Mouse (Mus musculus) small intestine, adult 2 months (tissue): ENCODE data around the gene Fchsd2.

Experiments
- CTCF ChIP-seq: fragments of 200-500 bp; IDR thresholded peaks from 2 replicates; pipeline ENCODE4 v1.5.1; 2012; ENCODE audit warnings: low read depth, mild to moderate bottlenecking, control low read depth, inconsistent platforms, low read length, moderate library complexity, mixed read lengths; ENCODE audit not compliant: insufficient replicate concordance, insufficient read length; ENCODE audit errors: extremely low read depth
- POLR2A ChIP-seq: fragments of 200-500 bp; IDR thresholded peaks from 2 replicates; pipeline ENCODE4 v1.6.1; 2012; ENCODE audit warnings: low read depth, mild to moderate bottlenecking, control low read depth, inconsistent platforms, low read length, moderate library complexity

DNA sequence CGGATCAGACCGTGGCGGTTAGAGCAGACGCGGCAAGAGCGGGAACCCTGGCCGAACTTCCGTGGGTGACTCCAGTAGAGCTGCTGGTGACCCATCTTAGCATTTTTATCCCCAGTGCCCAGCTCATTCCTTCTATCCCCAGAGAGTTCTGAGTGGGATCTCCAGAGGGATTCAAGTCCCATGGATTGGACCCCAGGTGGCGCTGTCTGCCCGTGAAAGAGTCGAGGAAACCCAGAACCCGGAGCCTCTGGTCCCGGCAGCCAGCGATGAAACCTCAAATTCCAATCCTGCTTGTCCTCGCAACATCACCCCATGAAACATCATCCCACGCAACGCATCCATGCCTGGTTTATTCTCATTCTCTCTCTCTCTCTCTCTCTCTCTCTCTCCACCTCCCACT lies 31.3 kb upstream of the Fchsd2 start:
- TF ChIP-seq CTCF (peak; percentile 95), POLR2A (no peak)
